Mouse (Mus musculus): ENCODE results near the gene Rgma.

DNA sequence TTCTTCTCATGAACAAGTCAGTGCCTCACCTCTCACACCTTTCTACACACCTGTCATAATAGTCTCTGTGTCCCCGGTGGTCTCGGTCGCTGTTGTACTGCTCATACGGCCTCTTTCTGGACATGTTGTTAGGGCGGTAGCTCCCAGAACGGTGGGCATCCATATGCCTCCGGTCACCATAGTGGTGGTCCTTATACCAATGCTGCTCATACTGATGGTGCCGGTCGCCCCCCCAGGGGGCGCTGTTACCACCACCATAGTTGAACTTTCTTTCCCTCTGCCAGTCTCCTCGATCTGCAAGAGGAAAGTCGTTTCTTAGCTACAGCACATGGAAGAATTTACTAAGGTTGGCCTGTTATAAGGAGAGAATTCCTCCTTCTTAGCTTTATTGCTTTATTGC lies 60.4 kb downstream of the Rgma start:
- peak; percentile 46; the same call in 1 of the 2 replicates for TF ChIP-seq CTCF (IDR thresholded peaks at IDR 0.05)
- TF ChIP-seq EP300 (IDR thresholded peaks at IDR 0.05): no peak
